ENCODE assay signal across 20 mouse cellular contexts in genomic region chr17:87770766-87771165, GRCm38 (mm10). TPM values are rescaled to one million over a fixed set of nuclear protein-coding genes. Genes with fewer than 3 reads are reported as not detected.
DNase-seq lines count a peak whose midpoint lies in the region; ATAC-seq lines count a peak whose summit lies in the region.
"Had no signal": no experiment of that assay in that cellular context is flagged by ENCODE, and none has a peak within 500 bp of the region (broad histone marks: within the 10 kb centered on the region; RNA-seq: fewer than 3 reads in every experiment).

No protein-coding gene starts in this region.

- H3K9me3 ChIP-seq in embryonic facial prominence, embryonic 15.5 days (replicated peaks), result no peaks in the 10 kb centered on the region
- H3K9me3 ChIP-seq: heart, embryonic 13.5 days; midbrain, embryonic 12.5 days; neural tube, embryonic 12.5 days had no signal

- 36% methylated on average over 5 of the region's 5 CpGs for WGBS in embryonic facial prominence, embryonic 15.5 days

- H3K27me3 ChIP-seq in embryonic facial prominence, embryonic 15.5 days, result no peaks in the 10 kb centered on the region
- H3K27me3 ChIP-seq: heart, embryonic 13.5 days; midbrain, embryonic 12.5 days; neural tube, embryonic 12.5 days; Patski had no signal

- H3K4me3 ChIP-seq in embryonic facial prominence, embryonic 15.5 days (replicated peaks), result no peak overlapping the region
- H3K4me3 ChIP-seq: heart, embryonic 13.5 days; midbrain, embryonic 12.5 days; neural tube, embryonic 12.5 days had no signal

- no peak overlapping the region for H3K27ac ChIP-seq in embryonic facial prominence, embryonic 15.5 days (replicated peaks)
- H3K27ac ChIP-seq: heart, embryonic 13.5 days; midbrain, embryonic 12.5 days; neural tube, embryonic 12.5 days had no signal

- no peaks in the 10 kb centered on the region for H3K4me1 ChIP-seq in embryonic facial prominence, embryonic 15.5 days
- H3K4me1 ChIP-seq: heart, embryonic 13.5 days; midbrain, embryonic 12.5 days; neural tube, embryonic 12.5 days had no signal

- H3K36me3 ChIP-seq in embryonic facial prominence, embryonic 15.5 days, result no peaks in the 10 kb centered on the region
- H3K36me3 ChIP-seq: heart, embryonic 13.5 days; midbrain, embryonic 12.5 days; neural tube, embryonic 12.5 days had no signal

- 0 out of 2 replicates have a peak, but pooled peaks have one; percentile 36 for ATAC-seq in embryonic facial prominence, embryonic 15.5 days (ENCODE audit: insufficient number of reproducible peaks, low FRiP score, low TSS enrichment, low read depth)
- no peak for ATAC-seq in erythroid progenitor cell, adult 5-6 weeks (replicated peaks; ENCODE audit: low FRiP score, poor library complexity, severe bottlenecking)
- ATAC-seq: Patski had no signal

- no peak overlapping the region for H3K9ac ChIP-seq in embryonic facial prominence, embryonic 15.5 days
- H3K9ac ChIP-seq: heart, embryonic 13.5 days; midbrain, embryonic 12.5 days; neural tube, embryonic 12.5 days had no signal

- peak; percentile 92 for DNase-seq in heart, adult 11 months
- DNase-seq in heart, adult 8-10 months (ENCODE audit: low spot score), result no peak
- DNase-seq in Muller cell, postnatal 12 days (ENCODE audit: inconsistent ontology term), result peak; percentile 77
- peak; percentile 91 for DNase-seq in cerebellum, adult 11 months
- no peak for DNase-seq in left cerebral cortex, adult 9 months (ENCODE audit: low spot score in 2 of 2)
- DNase-seq in left cerebral cortex, adult 11 months (ENCODE audit: low spot score), result no peak
- DNase-seq: embryo, embryonic 11 days; kidney, adult 2 months; lung, postnatal 10 days; retina, postnatal 1 day; thymus, adult 2 months had no signal

- H3K4me2 ChIP-seq in embryonic facial prominence, embryonic 15.5 days (replicated peaks), result no peak overlapping the region
- H3K4me2 ChIP-seq: heart, embryonic 13.5 days; liver, embryonic 11.5 days; midbrain, embryonic 12.5 days; neural tube, embryonic 12.5 days had no signal

RNA-seq across cellular contexts. Expression of gene Kcnk12, which starts 27.0 kb away (rescaled TPM):
- total RNA-seq in heart, adult 8-10 months (2022), result not detected
- polyA plus RNA-seq in embryonic facial prominence, embryonic 15.5 days (2015; fragmentation: Nextera tagmentation; extraction: Ambion mirVana), result 0.29 and 0.30 TPM in 2 replicates
- total RNA-seq in erythroid progenitor cell, adult 5-6 weeks (2015; ENCODE audit: low replicate concordance), result not detected in 2 replicates
- total RNA-seq in erythroid progenitor cell, adult 5-6 weeks (2017; ENCODE audit: low replicate concordance), result not detected in 2 replicates
- total RNA-seq: gastrocnemius, adult 8-10 months had no signal
- polyA plus RNA-seq: forebrain, embryonic 11.5 days; heart, embryonic 13.5 days; kidney, adult 2 months; Patski had no signal

Comparison
In these comparisons a context has a peak if more than half of its experiments do, and no peak if none do; other contexts are left out.
1. DNase-seq: peak in heart, adult 11 months (single experiment), Muller cell, postnatal 12 days (single experiment) and cerebellum, adult 11 months (single experiment); none in heart, adult 8-10 months (single experiment), left cerebral cortex, adult 9 months (0 of 2) and left cerebral cortex, adult 11 months (single experiment).